Mouse (Mus musculus): ENCODE results near the gene Zfp950. TPM values are rescaled to one million over a fixed set of nuclear protein-coding genes. Genes with fewer than 3 reads are reported as not detected.

Zfp950 gene
- polyA plus RNA-seq (2012; rRNA removed; ENCODE audit: low replicate concordance): 10.3 and 16.8 TPM in 2 replicates

DNA sequence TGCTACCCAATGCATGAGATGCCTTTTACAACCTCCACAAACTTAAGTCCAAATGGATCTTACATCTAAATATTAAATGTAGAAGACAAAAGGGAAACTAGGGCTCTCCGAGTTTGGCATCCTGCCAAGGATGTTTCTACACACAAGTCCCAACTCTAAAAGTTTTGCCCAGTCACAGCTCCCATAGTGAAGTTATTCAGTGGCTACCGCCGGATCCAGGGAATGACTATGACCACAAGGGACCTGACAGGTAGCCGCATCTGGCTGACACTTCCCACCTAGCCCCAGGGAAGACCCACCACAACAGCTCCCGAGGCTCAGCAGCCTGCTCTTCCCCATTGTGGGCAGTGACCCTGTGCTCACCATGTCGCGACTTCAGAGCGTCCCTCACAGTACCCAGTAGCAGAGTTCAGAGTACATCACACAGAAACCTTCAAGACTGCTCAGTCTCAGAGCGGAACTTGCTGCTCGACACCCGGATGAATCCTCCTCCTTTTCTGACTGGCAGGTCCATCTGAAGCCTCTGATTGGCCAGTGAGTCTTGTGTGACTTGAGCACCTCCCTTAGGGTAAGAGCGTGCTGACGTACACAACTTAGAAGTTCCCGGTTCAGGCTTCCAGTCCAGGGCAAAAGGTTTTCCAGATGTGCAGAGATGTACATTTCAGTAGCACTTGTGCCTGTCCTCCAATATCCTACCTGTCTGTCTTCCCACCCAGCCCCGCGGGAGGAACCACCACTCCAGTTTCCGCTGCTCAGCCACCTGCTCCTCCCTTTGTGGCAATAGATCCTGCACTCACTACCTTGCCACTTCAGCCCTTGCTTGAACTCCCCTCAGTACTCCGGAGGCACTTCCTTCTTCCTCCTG is at the start of gene Zfp950:
TSS of gene Zfp950 (minus strand) at position 499 of the 865 bp plus-strand sequence.

DNA sequence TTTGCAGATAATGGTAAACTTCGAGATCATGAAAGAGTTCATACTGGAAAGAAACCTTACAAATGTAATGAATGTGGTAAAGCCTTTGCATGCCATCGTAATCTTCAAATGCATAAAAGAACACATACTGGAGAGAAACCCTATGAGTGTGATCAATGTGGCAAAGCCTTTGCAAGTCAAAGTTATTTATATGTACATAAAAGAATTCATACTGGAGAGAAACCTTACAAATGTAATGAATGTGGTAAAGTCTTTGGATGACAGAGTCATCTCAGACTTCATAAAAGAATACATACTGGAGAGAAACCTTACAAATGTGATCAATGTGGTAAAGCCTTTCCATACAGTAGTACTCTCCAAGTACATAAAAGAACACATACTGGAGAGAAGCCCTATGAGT is 43.0 kb upstream of the Zfp950 start, which contains the start of gene Gm6020:
TSS of gene Gm6020 (plus strand) at position 301 of the 400 bp plus-strand sequence.

DNA sequence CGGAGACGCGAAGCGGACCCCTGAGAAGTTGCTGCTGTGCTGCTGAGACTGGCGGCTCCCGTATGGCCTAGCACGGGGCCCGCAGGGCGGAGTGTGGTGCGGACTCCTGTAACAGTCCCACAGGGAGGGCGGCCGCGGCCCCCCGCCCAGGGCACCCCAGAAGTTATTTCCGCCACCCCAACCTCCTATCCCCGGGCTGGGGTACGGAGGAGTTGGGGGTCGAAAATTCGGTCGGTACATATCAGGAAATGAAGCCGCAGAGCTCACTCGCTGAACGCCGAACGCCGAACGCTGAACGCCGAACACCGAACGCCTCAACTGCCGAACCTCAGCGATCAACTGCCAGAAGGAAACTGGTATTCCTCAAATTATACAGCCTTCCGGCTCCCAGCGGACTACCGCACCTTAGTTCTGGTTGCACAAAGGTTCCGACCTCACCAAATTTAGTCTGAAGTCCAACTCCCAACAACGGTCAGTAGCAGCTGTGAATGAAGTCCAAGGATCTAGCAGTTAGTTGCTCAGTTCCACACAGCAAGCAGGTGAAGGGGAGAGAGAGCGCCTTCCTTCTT is 35.2 kb upstream of the Zfp950 start, which contains the start of gene Gm7102:
TSS of gene Gm7102 (minus strand) at position 554 of the 569 bp plus-strand sequence.

Other genes starting within 250 kb of the Zfp950 start
- 0.08 TPM in 1 of 2 replicates, not detected in the other for gene Gm7102, start 35.5 kb upstream of the Zfp950 start, polyA plus RNA-seq (2012; rRNA removed; ENCODE audit: low replicate concordance)
- not detected in 2 replicates for gene Gm6020, start 43.0 kb upstream of the Zfp950 start, polyA plus RNA-seq (2012; rRNA removed; ENCODE audit: low replicate concordance)
- gene Csf2ra, start 87.6 kb upstream of the Zfp950 start, polyA plus RNA-seq (2012; rRNA removed; ENCODE audit: low replicate concordance): 187 and 220 TPM in 2 replicates
- not detected in 2 replicates for gene Gm21060, start 156.2 kb upstream of the Zfp950 start, polyA plus RNA-seq (2012; rRNA removed; ENCODE audit: low replicate concordance)